Mouse (Mus musculus): ENCODE results near the gene Doc2g. TPM values are rescaled to one million over a fixed set of nuclear protein-coding genes. Genes with fewer than 3 reads are reported as not detected.
"Not testable (repeated sequence)": the region's sequence is repeated elsewhere in the genome, so short reads cannot be mapped to it uniquely, and the experiment has no call there.

Gene Doc2g
- polyA plus RNA-seq, 1 experiment from 2014 or later = 2.8 TPM

- no peaks in the 10 kb centered on the region for H3K9me3 ChIP-seq (ENCODE audit: control insufficient read depth, low read length)
- H3K36me3 ChIP-seq (ENCODE audit: control insufficient read depth, insufficient read depth, low read length) = no peaks in the 10 kb centered on the region
- H3K4me1 ChIP-seq (ENCODE audit: control insufficient read depth, insufficient read depth, low read length) = no peaks in the 10 kb centered on the region
- no peak overlapping the region for H3K4me2 ChIP-seq (ENCODE audit: low read depth)
- no peak for DNase-seq (ENCODE audit: low spot score)
- no peaks in the 10 kb centered on the region for H3K27me3 ChIP-seq (ENCODE audit: control insufficient read depth, insufficient read depth, low read length)
- no peak overlapping the region for H3K27ac ChIP-seq (ENCODE audit: low read depth, low read length)
- H3K9ac ChIP-seq (ENCODE audit: low read length) = no peak overlapping the region
- WGBS = 77% methylated on average over 4 of the region's 4 CpGs
- H3K4me3 ChIP-seq (ENCODE audit: low read depth, low read length) = no peak overlapping the region
- ATAC-seq (ENCODE audit: insufficient read depth, low FRiP score, low TSS enrichment) = no peak
These were observed 39.1 kb upstream of the Doc2g start for GRCm38 (mm10) chr19:3964030-3964429.

DNA sequence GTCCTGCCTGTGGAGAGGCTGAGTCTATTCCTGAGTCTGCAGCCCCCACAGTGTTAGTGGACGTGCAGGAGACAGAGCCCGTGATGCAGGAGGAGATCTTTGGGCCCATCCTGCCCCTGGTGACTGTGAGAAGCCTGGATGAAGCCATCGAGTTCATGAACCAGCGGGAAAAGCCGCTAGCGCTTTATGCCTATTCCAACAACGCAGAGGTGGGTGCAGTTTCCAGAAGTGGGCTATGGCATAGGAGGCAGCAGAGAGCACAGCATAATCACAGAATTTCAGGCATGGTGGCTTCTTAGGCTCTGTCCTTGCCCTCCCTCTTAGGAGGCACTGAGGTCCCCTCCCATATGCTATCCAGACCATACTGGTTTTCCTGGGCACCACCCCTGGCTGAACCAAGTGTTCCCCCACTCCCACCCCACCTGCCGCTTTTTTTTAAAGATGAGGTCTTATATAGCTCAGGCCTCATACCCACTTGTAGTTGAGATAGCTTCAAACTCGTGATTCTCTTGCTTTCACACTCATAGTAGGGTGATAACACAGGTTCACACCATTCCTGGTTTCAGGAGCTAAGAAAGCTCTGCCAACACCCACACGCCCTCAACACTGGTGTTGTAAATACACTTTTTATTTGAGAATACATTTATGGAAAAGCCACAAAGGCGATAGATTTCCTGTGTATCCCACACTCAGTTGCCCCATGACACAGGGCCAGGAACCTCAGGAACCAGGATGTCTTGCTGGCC is 36.6 kb upstream of the Doc2g start:
- no peak overlapping the region for H3K27ac ChIP-seq (ENCODE audit: low read depth, low read length)
- no peak for DNase-seq (ENCODE audit: low spot score)
- H3K4me1 ChIP-seq (ENCODE audit: control insufficient read depth, insufficient read depth, low read length) = no peaks in the 10 kb centered on the region
- no peak overlapping the region for H3K9ac ChIP-seq (ENCODE audit: low read length)
- no peak overlapping the region for H3K4me2 ChIP-seq (ENCODE audit: low read depth)
- ATAC-seq (ENCODE audit: insufficient read depth, low FRiP score, low TSS enrichment) = no peak
- no peaks in the 10 kb centered on the region for H3K36me3 ChIP-seq (ENCODE audit: control insufficient read depth, insufficient read depth, low read length)
- WGBS = 70% methylated on average over 11 of the region's 11 CpGs
- no peaks in the 10 kb centered on the region for H3K9me3 ChIP-seq (ENCODE audit: control insufficient read depth, low read length)
- no peaks in the 10 kb centered on the region for H3K27me3 ChIP-seq (ENCODE audit: control insufficient read depth, insufficient read depth, low read length)
- H3K4me3 ChIP-seq (ENCODE audit: low read depth, low read length) = no peak overlapping the region

- H3K4me3 ChIP-seq (ENCODE audit: low read depth, low read length) = no peak overlapping the region
- no peak for ATAC-seq (ENCODE audit: insufficient read depth, low FRiP score, low TSS enrichment)
- 69% methylated on average over 3 of the region's 3 CpGs for WGBS
These were observed 35.9 kb upstream of the Doc2g start for GRCm38 (mm10) chr19:3967258-3967657.

GRCm38 (mm10) chr19:3972229-3972628 is 30.9 kb upstream of the Doc2g start, which contains the start of gene Aldh3b2:
Gene Aldh3b2, plus strand, starts transcription at chr19:3972328.
- WGBS = 46% methylated on average over 9 of the region's 9 CpGs
- DNase-seq (ENCODE audit: low spot score) = no peak
- H3K27me3 ChIP-seq (ENCODE audit: control insufficient read depth, insufficient read depth, low read length) = no peaks in the 10 kb centered on the region
- H3K36me3 ChIP-seq (ENCODE audit: control insufficient read depth, insufficient read depth, low read length) = no peaks in the 10 kb centered on the region
- ATAC-seq (ENCODE audit: insufficient read depth, low FRiP score, low TSS enrichment) = no peak
- H3K4me3 ChIP-seq (ENCODE audit: low read depth, low read length) = no peak within 1 kb of the TSS
- no peaks in the 10 kb centered on the region for H3K9me3 ChIP-seq (ENCODE audit: control insufficient read depth, low read length)
- no peak within 1 kb of the TSS for H3K4me2 ChIP-seq (ENCODE audit: low read depth)
- H3K27ac ChIP-seq (ENCODE audit: low read depth, low read length) = no peak within 1 kb of the TSS
- H3K4me1 ChIP-seq (ENCODE audit: control insufficient read depth, insufficient read depth, low read length) = no peaks in the 10 kb centered on the region
- no peak within 1 kb of the TSS for H3K9ac ChIP-seq (ENCODE audit: low read length)

More at GRCm38 (mm10) chr19:3967258-3967657, 35.9 kb upstream of the Doc2g start:
- Histone ChIP-seq H3K27me3 (ENCODE audit: control insufficient read depth, insufficient read depth, low read length) (no peaks in the 10 kb centered on the region), H3K27ac (ENCODE audit: low read depth, low read length) (no peak overlapping the region), H3K4me2 (ENCODE audit: low read depth) (no peak overlapping the region), H3K9me3 (ENCODE audit: control insufficient read depth, low read length) (no peaks in the 10 kb centered on the region), H3K9ac (ENCODE audit: low read length) (no peak overlapping the region), H3K4me1 (ENCODE audit: control insufficient read depth, insufficient read depth, low read length) (no peaks in the 10 kb centered on the region), H3K36me3 (ENCODE audit: control insufficient read depth, insufficient read depth, low read length) (no peaks in the 10 kb centered on the region)
- DNase-seq (ENCODE audit: low spot score) = no peak

GRCm38 (mm10) chr19:3974608-3975007 is 28.5 kb upstream of the Doc2g start:
- not testable (repeated sequence) for H3K4me1 ChIP-seq (ENCODE audit: control insufficient read depth, insufficient read depth, low read length); H3K4me3 ChIP-seq (ENCODE audit: low read depth, low read length); H3K27me3 ChIP-seq (ENCODE audit: control insufficient read depth, insufficient read depth, low read length); DNase-seq (ENCODE audit: low spot score); H3K36me3 ChIP-seq (ENCODE audit: control insufficient read depth, insufficient read depth, low read length); H3K9ac ChIP-seq (ENCODE audit: low read length); H3K9me3 ChIP-seq (ENCODE audit: control insufficient read depth, low read length); ATAC-seq (ENCODE audit: insufficient read depth, low FRiP score, low TSS enrichment); H3K4me2 ChIP-seq (ENCODE audit: low read depth); H3K27ac ChIP-seq (ENCODE audit: low read depth, low read length)
- 92% methylated on average over 6 of the region's 6 CpGs for WGBS

DNA sequence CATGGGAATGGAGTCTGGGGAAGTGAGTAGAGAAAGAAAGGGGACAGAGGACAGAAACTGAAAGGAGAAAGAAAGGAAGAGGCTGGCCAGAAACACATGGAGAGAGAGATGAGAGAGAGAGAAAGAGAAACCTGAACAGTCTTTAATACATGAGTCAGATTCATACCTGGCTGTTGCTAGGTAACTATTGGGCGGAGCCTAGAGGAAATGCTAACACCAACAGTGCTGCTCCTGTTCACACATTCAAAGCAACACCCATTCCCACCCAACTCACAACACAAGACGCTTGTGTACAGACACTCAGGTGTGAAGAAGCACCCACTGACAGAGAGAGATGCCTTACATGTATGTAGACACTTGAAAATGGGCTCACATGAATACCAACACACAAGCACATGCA is 27.2 kb upstream of the Doc2g start:
- DNase-seq (ENCODE audit: low spot score) = no peak
- 72% methylated on average over 2 of the region's 2 CpGs for WGBS
- no peaks in the 10 kb centered on the region for H3K27me3 ChIP-seq (ENCODE audit: control insufficient read depth, insufficient read depth, low read length)

DNA sequence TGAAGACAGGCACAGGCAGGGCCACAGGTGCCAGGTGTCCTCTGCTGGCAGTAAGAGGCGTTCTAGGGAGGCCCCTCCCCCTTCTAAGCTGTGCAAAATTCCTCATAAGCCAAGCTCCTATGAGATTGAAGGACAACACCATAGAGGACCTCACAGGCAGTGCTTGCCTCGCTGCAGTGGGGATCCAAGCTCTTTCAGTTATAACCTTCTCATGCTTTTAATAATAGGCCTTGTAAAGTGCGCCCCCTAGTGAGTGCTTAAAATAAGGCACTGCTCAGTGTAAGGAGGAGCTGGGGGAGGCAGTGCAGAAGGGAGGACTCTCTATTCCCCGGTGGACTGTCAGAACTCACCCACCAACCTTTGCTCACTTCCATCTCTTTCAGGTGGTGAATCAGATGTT is 22.8 kb upstream of the Doc2g start:
- Histone ChIP-seq H3K27me3 (ENCODE audit: control insufficient read depth, insufficient read depth, low read length) (no peaks in the 10 kb centered on the region), H3K36me3 (ENCODE audit: control insufficient read depth, insufficient read depth, low read length) (no peaks in the 10 kb centered on the region), H3K27ac (ENCODE audit: low read depth, low read length) (no peak overlapping the region), H3K4me2 (ENCODE audit: low read depth) (no peak overlapping the region), H3K9me3 (ENCODE audit: control insufficient read depth, low read length) (no peaks in the 10 kb centered on the region), H3K9ac (ENCODE audit: low read length) (no peak overlapping the region), H3K4me3 (ENCODE audit: low read depth, low read length) (no peak overlapping the region), H3K4me1 (ENCODE audit: control insufficient read depth, insufficient read depth, low read length) (peaks cover 10% of the 10 kb centered on the region; the same call in 1 of the 2 replicates)
- 0 out of 2 replicates have a peak, but pooled peaks have one; percentile 31 for ATAC-seq (ENCODE audit: insufficient read depth, low FRiP score, low TSS enrichment)
- WGBS = 24% methylated on average over 4 of the region's 4 CpGs
- DNase-seq (ENCODE audit: low spot score) = peak; percentile 78

More for the DNA sequence above, 27.2 kb upstream of the Doc2g start:
- H3K9ac ChIP-seq (ENCODE audit: low read length) = no peak overlapping the region
- no peak overlapping the region for H3K27ac ChIP-seq (ENCODE audit: low read depth, low read length)
- no peak overlapping the region for H3K4me3 ChIP-seq (ENCODE audit: low read depth, low read length)
- no peaks in the 10 kb centered on the region for H3K36me3 ChIP-seq (ENCODE audit: control insufficient read depth, insufficient read depth, low read length)
- no peak for ATAC-seq (ENCODE audit: insufficient read depth, low FRiP score, low TSS enrichment)
- H3K4me2 ChIP-seq (ENCODE audit: low read depth) = no peak overlapping the region
- H3K4me1 ChIP-seq (ENCODE audit: control insufficient read depth, insufficient read depth, low read length) = no peaks in the 10 kb centered on the region
- H3K9me3 ChIP-seq (ENCODE audit: control insufficient read depth, low read length) = no peaks in the 10 kb centered on the region

DNA sequence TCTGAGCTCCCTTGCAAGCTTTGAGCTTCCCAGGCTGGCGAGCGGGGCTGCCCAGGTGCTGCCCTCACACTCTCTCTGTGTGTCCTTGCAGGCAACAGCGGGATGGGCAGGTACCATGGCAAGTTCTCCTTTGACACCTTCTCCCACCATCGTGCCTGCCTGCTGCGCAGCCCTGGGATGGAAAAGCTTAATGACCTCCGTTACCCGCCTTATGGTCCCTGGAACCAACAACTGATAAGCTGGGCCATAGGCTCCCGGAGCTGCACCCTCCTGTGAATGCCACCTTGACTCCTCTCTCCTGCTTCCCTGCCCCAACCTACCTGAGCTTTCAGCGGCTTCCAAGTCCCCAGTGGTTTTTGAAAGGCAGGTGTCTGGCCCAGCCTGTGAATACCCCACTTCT is 22.2 kb upstream of the Doc2g start:
- 69% methylated on average over 9 of the region's 9 CpGs for WGBS
- Histone ChIP-seq H3K4me2 (ENCODE audit: low read depth) (no peak overlapping the region), H3K27ac (ENCODE audit: low read depth, low read length) (no peak overlapping the region), H3K4me3 (ENCODE audit: low read depth, low read length) (no peak overlapping the region), H3K27me3 (ENCODE audit: control insufficient read depth, insufficient read depth, low read length) (no peaks in the 10 kb centered on the region), H3K9me3 (ENCODE audit: control insufficient read depth, low read length) (no peaks in the 10 kb centered on the region), H3K4me1 (ENCODE audit: control insufficient read depth, insufficient read depth, low read length) (peaks cover 13% of the 10 kb centered on the region; the same call in 1 of the 2 replicates), H3K36me3 (ENCODE audit: control insufficient read depth, insufficient read depth, low read length) (no peaks in the 10 kb centered on the region), H3K9ac (ENCODE audit: low read length) (no peak overlapping the region)
- ATAC-seq (ENCODE audit: insufficient read depth, low FRiP score, low TSS enrichment) (no peak), DNase-seq (ENCODE audit: low spot score) (no peak)
